Mouse (Mus musculus): Measurements from ENCODE around the gene Ehd4. TPM values are rescaled to one million over a fixed set of nuclear protein-coding genes. Genes with fewer than 3 reads are reported as not detected.
A peak's percentile ranks its signal among the peaks of the same experiment; 100 is the strongest.

The Ehd4 gene
- polyA plus RNA-seq, 1 experiment from 2014 or later, result 27.2 TPM

DNA sequence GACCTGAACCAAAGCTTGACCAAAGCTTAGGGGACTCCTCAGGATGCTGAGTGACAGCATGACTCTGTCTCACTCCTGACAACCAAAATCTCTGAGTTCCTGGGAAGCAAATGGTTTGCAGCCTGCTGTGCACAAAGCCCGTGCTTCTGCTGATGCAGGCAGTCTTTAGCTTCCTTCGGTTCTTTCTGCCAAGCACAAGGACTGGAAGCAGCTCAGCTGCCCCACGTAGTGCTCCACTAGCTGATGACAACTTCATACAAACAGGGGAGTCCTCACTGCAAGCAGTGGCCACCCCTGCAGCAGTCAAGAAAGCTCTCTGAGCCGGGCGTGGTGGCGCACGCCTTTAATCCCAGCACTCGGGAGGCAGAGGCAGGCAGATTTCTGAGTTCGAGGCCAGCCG lies 11.1 kb upstream of the Ehd4 start:
- Histone ChIP-seq H3K27ac (no peak overlapping the region), H3K4me3 (replicated peaks) (no peak overlapping the region), H3K9ac (no peak overlapping the region), H3K9me3 (replicated peaks) (no peaks in the 10 kb centered on the region), H3K4me1 (replicated peaks) (peaks cover 21% of the 10 kb centered on the region), H3K4me2 (no peak overlapping the region), H3K36me3 (no peaks in the 10 kb centered on the region), H3K27me3 (no peaks in the 10 kb centered on the region)
- ATAC-seq (ENCODE audit: low read depth), result no peak
- WGBS (ENCODE audit: insufficient replicate concordance), result 71% methylated on average over 10 of the region's 10 CpGs
- DNase-seq, result no peak

DNA sequence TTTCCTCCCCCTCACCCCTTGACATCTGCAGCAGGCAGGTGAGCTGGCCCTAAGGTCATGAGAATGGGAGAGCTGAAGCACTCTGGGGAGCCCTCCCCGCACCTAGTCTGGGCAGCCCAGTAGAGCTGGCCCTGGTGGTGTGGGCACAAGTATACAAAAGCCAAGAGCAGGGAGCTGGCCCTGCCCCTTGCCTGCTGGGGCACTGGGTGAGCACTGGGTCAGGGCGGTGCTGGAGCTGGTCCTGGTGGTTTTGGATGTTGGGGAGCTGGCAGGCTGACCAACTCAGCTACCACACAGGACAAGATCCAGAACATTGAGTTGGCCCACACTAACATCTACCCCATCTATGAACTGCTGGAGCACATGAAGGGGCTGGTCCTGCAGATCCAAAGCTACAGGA lies 5.0 kb upstream of the Ehd4 start:
- DNase-seq (no peak), ATAC-seq (ENCODE audit: low read depth) (no peak)
- no peaks in the 10 kb centered on the region for H3K36me3 ChIP-seq
- 72% methylated on average over 2 of the region's 2 CpGs for WGBS (ENCODE audit: insufficient replicate concordance)
- 0 out of 2 replicates have a peak overlapping the region, but pooled peaks have one; percentile 53 for H3K27ac ChIP-seq
- H3K4me3 ChIP-seq (replicated peaks), result no peak overlapping the region
- H3K9me3 ChIP-seq (replicated peaks), result no peaks in the 10 kb centered on the region
- H3K4me1 ChIP-seq (replicated peaks), result peaks cover 23% of the 10 kb centered on the region
- no peaks in the 10 kb centered on the region for H3K27me3 ChIP-seq
- H3K4me2 ChIP-seq, result no peak overlapping the region
- no peak overlapping the region for H3K9ac ChIP-seq

- no peak overlapping the region for H3K4me3 ChIP-seq (replicated peaks)
- no peaks in the 10 kb centered on the region for H3K27me3 ChIP-seq
- H3K4me1 ChIP-seq (replicated peaks), result peaks cover 19% of the 10 kb centered on the region
- no peak overlapping the region for H3K27ac ChIP-seq
- 28% methylated on average over 1 of the region's 1 CpGs for WGBS (ENCODE audit: insufficient replicate concordance)
- H3K36me3 ChIP-seq, result no peaks in the 10 kb centered on the region
- DNase-seq (no peak), ATAC-seq (ENCODE audit: low read depth) (no peak)
- H3K9ac ChIP-seq, result no peak overlapping the region
- no peaks in the 10 kb centered on the region for H3K9me3 ChIP-seq (replicated peaks)
- no peak overlapping the region for H3K4me2 ChIP-seq
Measured at GRCm38 (mm10) chr2:120158846-120159245, 4.4 kb upstream of the Ehd4 start.

DNA sequence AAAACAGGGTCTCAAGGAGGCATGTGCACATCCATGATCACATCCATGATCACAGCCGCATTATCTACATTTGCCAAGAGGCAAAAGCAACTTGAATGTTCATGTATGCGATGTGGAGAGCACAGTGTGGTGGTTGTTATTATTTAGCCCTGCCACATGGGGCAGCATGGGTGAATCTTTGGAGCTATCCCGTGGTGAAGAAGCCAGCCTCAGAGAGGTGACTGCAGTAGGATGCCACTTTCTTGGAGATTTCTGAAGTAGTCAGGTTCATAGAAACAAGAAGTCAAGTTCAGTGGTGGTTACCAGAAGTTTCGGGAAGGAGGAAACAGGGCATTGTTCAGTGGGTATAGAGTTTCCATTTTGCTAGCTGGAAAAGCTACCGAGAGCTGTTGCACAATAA lies 3.6 kb upstream of the Ehd4 start:
- no peak overlapping the region for H3K27ac ChIP-seq
- WGBS (ENCODE audit: insufficient replicate concordance), result 28% methylated on average over 5 of the region's 5 CpGs
- H3K4me3 ChIP-seq (replicated peaks), result no peak overlapping the region
- no peak overlapping the region for H3K9ac ChIP-seq
- H3K9me3 ChIP-seq (replicated peaks), result no peaks in the 10 kb centered on the region
- H3K36me3 ChIP-seq, result no peaks in the 10 kb centered on the region
- ATAC-seq (ENCODE audit: low read depth) (no peak), DNase-seq (no peak)
- H3K4me2 ChIP-seq, result no peak overlapping the region
- no peaks in the 10 kb centered on the region for H3K27me3 ChIP-seq
- peaks cover 19% of the 10 kb centered on the region for H3K4me1 ChIP-seq (replicated peaks)

GRCm38 (mm10) chr2:120157606-120158005 lies 3.2 kb upstream of the Ehd4 start:
- H3K36me3 ChIP-seq, result no peaks in the 10 kb centered on the region
- no peaks in the 10 kb centered on the region for H3K9me3 ChIP-seq (replicated peaks)
- DNase-seq (no peak), ATAC-seq (ENCODE audit: low read depth) (no peak)
- H3K4me3 ChIP-seq (replicated peaks), result no peak overlapping the region
- WGBS (ENCODE audit: insufficient replicate concordance), result 72% methylated on average over 2 of the region's 2 CpGs
- no peaks in the 10 kb centered on the region for H3K27me3 ChIP-seq
- H3K4me1 ChIP-seq (replicated peaks), result peaks cover 23% of the 10 kb centered on the region
- no peak overlapping the region for H3K4me2 ChIP-seq
- no peak overlapping the region for H3K9ac ChIP-seq
- H3K27ac ChIP-seq, result no peak overlapping the region

DNA sequence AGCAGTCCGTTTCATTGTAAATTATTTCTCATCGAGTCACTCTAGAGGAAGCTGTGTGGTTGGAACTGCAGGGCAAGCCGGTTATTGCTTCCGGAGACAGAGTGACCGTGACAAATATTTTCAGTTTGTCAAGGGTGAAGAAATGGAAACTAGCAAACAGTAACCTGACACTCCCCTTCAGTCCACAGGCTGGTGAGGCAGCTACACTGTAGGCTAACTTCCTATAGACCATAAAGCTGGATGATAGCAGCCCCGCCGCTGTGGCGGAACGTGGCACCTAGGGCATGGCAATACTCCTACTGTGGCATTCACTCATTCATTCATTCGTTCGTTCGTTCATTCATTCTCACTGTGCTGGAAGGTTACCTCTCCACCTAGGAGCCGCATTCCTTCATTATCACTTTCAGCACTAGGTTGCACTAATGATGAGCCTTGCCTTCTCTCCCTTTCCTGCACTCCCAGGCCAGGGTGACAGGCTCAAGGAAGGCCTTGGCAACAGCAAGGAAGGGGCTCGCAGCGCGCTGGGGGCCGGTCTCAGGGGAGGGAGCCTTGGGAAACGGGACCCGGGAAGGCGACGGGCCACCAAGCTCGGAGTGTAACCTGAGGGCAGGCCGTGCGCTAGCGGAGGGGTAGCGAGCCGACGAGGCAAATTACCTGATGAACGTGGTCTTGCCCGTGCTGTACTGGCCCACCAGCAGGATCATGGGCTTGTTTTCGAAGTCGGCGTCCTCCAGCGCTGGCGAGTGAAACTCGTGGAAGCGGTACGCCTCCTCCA lies 633 bp downstream of the Ehd4 start:
- peak overlapping the region; percentile 88 for H3K27ac ChIP-seq
- ATAC-seq (ENCODE audit: low read depth), result peak; percentile 9

DNA sequence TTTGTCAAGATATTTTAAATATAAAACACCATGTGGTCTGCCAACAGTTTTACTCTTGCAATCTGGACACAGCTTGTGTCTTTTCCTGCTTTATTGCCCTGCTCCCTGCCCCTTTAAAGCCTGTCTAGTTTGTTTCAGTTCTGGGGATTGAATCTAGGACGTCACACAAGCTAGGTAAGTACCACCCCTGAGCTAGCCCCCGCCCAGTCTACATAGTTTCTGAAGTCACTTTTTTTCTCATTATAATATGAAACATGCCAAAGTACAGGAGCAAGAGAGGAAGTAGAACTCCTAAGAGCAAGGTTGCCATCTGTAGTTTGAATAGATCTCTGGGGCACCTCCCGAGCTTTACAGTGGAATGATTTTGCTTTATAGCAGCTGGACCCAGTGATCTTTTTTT lies 3.8 kb downstream of the Ehd4 start:
- no peak for ATAC-seq (ENCODE audit: low read depth)
- Histone ChIP-seq H3K27me3 (no peaks in the 10 kb centered on the region), H3K4me2 (no peak overlapping the region), H3K9ac (no peak overlapping the region), H3K9me3 (replicated peaks) (no peaks in the 10 kb centered on the region), H3K4me1 (replicated peaks) (peaks cover 34% of the 10 kb centered on the region), H3K4me3 (replicated peaks) (no peak overlapping the region), H3K27ac (no peak overlapping the region), H3K36me3 (no peaks in the 10 kb centered on the region)
- 76% methylated on average over 3 of the region's 3 CpGs for WGBS (ENCODE audit: insufficient replicate concordance)
- no peak for DNase-seq

More for the DNA sequence above, 633 bp downstream of the Ehd4 start:
- DNase-seq, result no peak
- no peaks in the 10 kb centered on the region for H3K9me3 ChIP-seq (replicated peaks)
- peak overlapping the region; percentile 76 for H3K4me3 ChIP-seq (replicated peaks)
- no peaks in the 10 kb centered on the region for H3K27me3 ChIP-seq
- H3K4me2 ChIP-seq, result peak overlapping the region; percentile 91
- peak overlapping the region; percentile 91 for H3K9ac ChIP-seq
- WGBS (ENCODE audit: insufficient replicate concordance), result 1% methylated on average over 38 of the region's 38 CpGs
- H3K36me3 ChIP-seq, result no peaks in the 10 kb centered on the region
- peaks cover 28% of the 10 kb centered on the region for H3K4me1 ChIP-seq (replicated peaks)

- Histone ChIP-seq H3K27me3 (no peaks in the 10 kb centered on the region), H3K4me1 (replicated peaks) (peaks cover 25% of the 10 kb centered on the region), H3K27ac (no peak overlapping the region), H3K9me3 (replicated peaks) (no peaks in the 10 kb centered on the region), H3K4me3 (replicated peaks) (no peak overlapping the region), H3K4me2 (no peak overlapping the region), H3K9ac (no peak overlapping the region), H3K36me3 (no peaks in the 10 kb centered on the region)
- 76% methylated on average over 7 of the region's 7 CpGs for WGBS (ENCODE audit: insufficient replicate concordance)
- no peak for DNase-seq
- ATAC-seq (ENCODE audit: low read depth), result no peak
Measured at GRCm38 (mm10) chr2:120149634-120150033, 4.8 kb downstream of the Ehd4 start.

DNA sequence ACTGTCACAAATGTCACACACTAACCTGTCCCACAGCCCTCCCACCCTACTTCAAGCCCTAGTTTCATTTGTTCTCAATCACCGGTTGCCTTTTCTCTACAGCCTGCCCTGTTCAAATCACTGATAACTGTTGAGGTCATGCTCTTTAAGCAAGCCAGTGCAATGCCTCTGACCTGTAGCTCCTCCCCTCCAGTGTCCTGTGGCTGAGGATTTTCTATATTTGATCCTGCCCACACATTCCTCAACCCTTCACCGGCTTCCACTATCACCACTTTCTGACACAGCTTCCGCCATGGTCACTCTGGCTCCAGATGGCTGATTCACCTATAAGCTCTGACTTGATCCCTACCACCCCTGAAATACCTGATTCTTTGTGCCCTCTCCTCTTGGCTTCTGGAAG lies 6.4 kb downstream of the Ehd4 start:
- DNase-seq (no peak), ATAC-seq (ENCODE audit: low read depth) (no peak)
- no peak overlapping the region for H3K9ac ChIP-seq
- no peak overlapping the region for H3K27ac ChIP-seq
- no peaks in the 10 kb centered on the region for H3K36me3 ChIP-seq
- H3K4me3 ChIP-seq (replicated peaks), result no peak overlapping the region
- 51% methylated on average over 3 of the region's 3 CpGs for WGBS (ENCODE audit: insufficient replicate concordance)
- no peaks in the 10 kb centered on the region for H3K9me3 ChIP-seq (replicated peaks)
- peaks cover 14% of the 10 kb centered on the region for H3K4me1 ChIP-seq (replicated peaks)
- H3K4me2 ChIP-seq, result no peak overlapping the region
- H3K27me3 ChIP-seq, result no peaks in the 10 kb centered on the region

GRCm38 (mm10) chr2:120147364-120147763 lies 7.0 kb downstream of the Ehd4 start:
- no peaks in the 10 kb centered on the region for H3K9me3 ChIP-seq (replicated peaks)
- H3K27ac ChIP-seq, result no peak overlapping the region
- H3K9ac ChIP-seq, result no peak overlapping the region
- DNase-seq (no peak), ATAC-seq (ENCODE audit: low read depth) (no peak)
- 11% methylated on average over 2 of the region's 2 CpGs for WGBS (ENCODE audit: insufficient replicate concordance)
- H3K4me2 ChIP-seq, result no peak overlapping the region
- no peak overlapping the region for H3K4me3 ChIP-seq (replicated peaks)
- no peaks in the 10 kb centered on the region for H3K36me3 ChIP-seq
- no peaks in the 10 kb centered on the region for H3K27me3 ChIP-seq
- peaks cover 9% of the 10 kb centered on the region for H3K4me1 ChIP-seq (replicated peaks)

DNA sequence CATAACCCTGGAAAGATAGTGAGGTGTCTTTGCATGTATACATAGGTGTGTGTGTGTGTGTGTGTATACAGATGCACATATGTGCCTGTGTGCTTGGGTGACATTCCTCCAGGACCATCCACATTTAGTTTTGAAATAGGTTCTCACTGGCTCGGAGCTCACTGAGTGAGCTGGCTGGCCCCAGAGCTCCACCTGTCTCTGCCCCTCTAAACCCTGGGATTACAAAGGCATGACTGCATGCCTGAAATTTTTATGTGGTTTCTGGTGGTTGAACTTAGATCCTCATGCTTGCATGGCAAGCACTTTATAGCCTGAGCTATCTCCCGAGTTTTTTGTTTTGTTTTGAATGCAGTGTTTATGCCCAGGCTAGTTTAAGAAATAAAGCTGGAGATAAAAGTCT lies 7.9 kb downstream of the Ehd4 start:
- WGBS (ENCODE audit: insufficient replicate concordance), result 64% methylated on average over 2 of the region's 2 CpGs

GRCm38 (mm10) chr2:120144390-120144789 lies 10.0 kb downstream of the Ehd4 start:
- WGBS (ENCODE audit: insufficient replicate concordance), result 82% methylated on average over 4 of the region's 4 CpGs
- ATAC-seq (ENCODE audit: low read depth) (no peak), DNase-seq (no peak)
- H3K9me3 ChIP-seq (replicated peaks), result no peaks in the 10 kb centered on the region
- no peak overlapping the region for H3K27ac ChIP-seq
- H3K27me3 ChIP-seq, result no peaks in the 10 kb centered on the region
- H3K36me3 ChIP-seq, result no peaks in the 10 kb centered on the region
- H3K4me1 ChIP-seq (replicated peaks), result peaks cover 5% of the 10 kb centered on the region
- no peak overlapping the region for H3K9ac ChIP-seq
- no peak overlapping the region for H3K4me2 ChIP-seq
- no peak overlapping the region for H3K4me3 ChIP-seq (replicated peaks)

More for the DNA sequence above, 7.9 kb downstream of the Ehd4 start:
- no peak for DNase-seq
- no peaks in the 10 kb centered on the region for H3K27me3 ChIP-seq
- no peak overlapping the region for H3K4me2 ChIP-seq
- peaks cover 5% of the 10 kb centered on the region for H3K4me1 ChIP-seq (replicated peaks)
- H3K27ac ChIP-seq, result no peak overlapping the region
- no peak overlapping the region for H3K9ac ChIP-seq
- ATAC-seq (ENCODE audit: low read depth), result no peak
- H3K9me3 ChIP-seq (replicated peaks), result no peaks in the 10 kb centered on the region
- no peak overlapping the region for H3K4me3 ChIP-seq (replicated peaks)
- H3K36me3 ChIP-seq, result no peaks in the 10 kb centered on the region

Measured in liver, embryonic 13.5 days (tissue).